Mouse (Mus musculus) cerebellum, adult 8-10 months (tissue): ENCODE data around the gene Arhgap15.

Experiments used
- DNase-seq: peaks from one replicate; pipeline ENCODE4 v3.0.0; 2022

The Arhgap15 gene

GRCm38 (mm10) chr2:44389556-44389955, 640.9 kb downstream of the Arhgap15 start:
- DNase-seq = no peak

GRCm38 (mm10) chr2:44393789-44394188, 645.2 kb downstream of the Arhgap15 start:
- DNase-seq = no peak

- no peak for DNase-seq
Observed at GRCm38 (mm10) chr2:44394956-44395501, 646.4 kb downstream of the Arhgap15 start.

GRCm38 (mm10) chr2:44395577-44395976, 647.0 kb downstream of the Arhgap15 start:
- no peak for DNase-seq

- DNase-seq = no peak
Observed at GRCm38 (mm10) chr2:44397209-44397608, 648.6 kb downstream of the Arhgap15 start.

GRCm38 (mm10) chr2:44397735-44398337, 649.2 kb downstream of the Arhgap15 start:
- no peak for DNase-seq

GRCm38 (mm10) chr2:44399191-44399926, 650.7 kb downstream of the Arhgap15 start:
- DNase-seq = peak; percentile 7

- DNase-seq = no peak
Observed at GRCm38 (mm10) chr2:44401704-44402422, 653.2 kb downstream of the Arhgap15 start.

DNA sequence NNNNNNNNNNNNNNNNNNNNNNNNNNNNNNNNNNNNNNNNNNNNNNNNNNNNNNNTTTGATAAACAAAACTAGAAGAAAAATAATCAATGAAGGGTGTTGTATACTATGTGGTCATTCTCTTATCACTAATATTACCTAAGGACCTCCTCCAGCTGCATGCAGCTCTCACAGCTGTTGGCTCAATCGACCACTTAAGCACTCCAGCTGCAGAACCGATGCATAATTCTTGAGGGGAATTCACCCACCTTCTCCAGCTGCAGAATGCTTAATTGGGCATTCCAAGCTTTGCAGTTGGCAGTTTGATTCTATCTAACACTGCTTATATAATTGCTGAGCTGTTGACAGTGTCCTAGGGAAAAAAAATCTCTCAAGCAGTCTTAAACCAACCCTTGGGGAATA, 663.0 kb downstream of the Arhgap15 start:
- no peak for DNase-seq

- no peak for DNase-seq
Observed at GRCm38 (mm10) chr2:44416331-44416730, 667.7 kb downstream of the Arhgap15 start.

- DNase-seq = no peak
Observed at GRCm38 (mm10) chr2:44419547-44420225, 671.1 kb downstream of the Arhgap15 start.

GRCm38 (mm10) chr2:44430521-44430920, 681.9 kb downstream of the Arhgap15 start:
- DNase-seq = no peak

GRCm38 (mm10) chr2:44436652-44437051, 688.0 kb downstream of the Arhgap15 start:
- DNase-seq = no peak

GRCm38 (mm10) chr2:44437496-44438057, 689.0 kb downstream of the Arhgap15 start:
- no peak for DNase-seq

GRCm38 (mm10) chr2:44438070-44438469, 689.4 kb downstream of the Arhgap15 start:
- DNase-seq = no peak

GRCm38 (mm10) chr2:44444938-44445337, 696.3 kb downstream of the Arhgap15 start:
- no peak for DNase-seq
